Mouse (Mus musculus) ES-Bruce4 (cell line): ENCODE measurements around the gene Fv1. TPM values are rescaled to one million over a fixed set of nuclear protein-coding genes. Genes with fewer than 3 reads are reported as not detected.

ENCODE experiments used
- H3K27ac ChIP-seq: 2 replicates; pipeline ENCODE4 v1.5.1; 2012; ENCODE audit warnings: low read length, inconsistent platforms; ENCODE audit not compliant: insufficient read depth
- H3K27me3 ChIP-seq: 2 replicates; pipeline ENCODE4 v1.6.1; 2012; ENCODE audit warnings: mild to moderate bottlenecking, low read length, inconsistent platforms; ENCODE audit not compliant: control insufficient read depth, poor library complexity, insufficient read depth, severe bottlenecking
- H3K36me3 ChIP-seq: 2 replicates; pipeline ENCODE4 v1.6.1; 2012; ENCODE audit warnings: inconsistent platforms, mild to moderate bottlenecking, low read length, moderate library complexity; ENCODE audit not compliant: control insufficient read depth, poor library complexity, insufficient read depth, severe bottlenecking
- H3K4me1 ChIP-seq: one replicate; pipeline ENCODE4 v1.8.1; 2011; ENCODE audit warnings: low read length; ENCODE audit not compliant: control insufficient read depth, insufficient read depth
- H3K4me3 ChIP-seq: 2 replicates; pipeline ENCODE4 v1.5.1; 2011; ENCODE audit warnings: low read depth, mild to moderate bottlenecking, low read length
- H3K9ac ChIP-seq: 2 replicates; pipeline ENCODE4 v1.6.1; 2012; ENCODE audit warnings: low read depth, mild to moderate bottlenecking, inconsistent platforms; ENCODE audit not compliant: poor library complexity, severe bottlenecking
- H3K9me3 ChIP-seq: replicated peaks from 2 replicates; pipeline ENCODE4 v1.6.1; 2012; ENCODE audit warnings: mild to moderate bottlenecking, low read length, inconsistent platforms; ENCODE audit not compliant: control insufficient read depth, poor library complexity, insufficient read depth, severe bottlenecking
- CTCF ChIP-seq: IDR thresholded peaks from one replicate; pipeline ENCODE4 v1.8.1; 2011; ENCODE audit warnings: low read depth, low read length
- EP300 ChIP-seq: IDR thresholded peaks from 2 replicates; pipeline ENCODE4 v1.6.1; 2011; ENCODE audit warnings: low read depth, low read length; ENCODE audit not compliant: insufficient read depth
- POLR2A ChIP-seq: IDR thresholded peaks from one replicate; pipeline ENCODE4 v1.8.1; 2011; ENCODE audit warnings: low read length; ENCODE audit not compliant: insufficient read depth
- polyA plus RNA-seq: library from polyadenylated mRNA; stranded (reverse); fragments of >200 nt; gene quantifications from 2 replicates; pipeline ENCODE4 v1.2.4, GENCODE M21; 2011; ENCODE audit warnings: low read depth; ENCODE audit not compliant: missing spikeins, insufficient read depth, insufficient read length

Gene Fv1
- polyA plus RNA-seq, 1 experiment = 12.6 TPM

GRCm38 (mm10) chr4:147867563-147868449, 973 bp upstream of the Fv1 start:
- H3K9me3 ChIP-seq = no peaks in the 10 kb centered on the region
- H3K4me1 ChIP-seq = no peaks in the 10 kb centered on the region
- H3K36me3 ChIP-seq = peaks cover 21% of the 10 kb centered on the region

DNA sequence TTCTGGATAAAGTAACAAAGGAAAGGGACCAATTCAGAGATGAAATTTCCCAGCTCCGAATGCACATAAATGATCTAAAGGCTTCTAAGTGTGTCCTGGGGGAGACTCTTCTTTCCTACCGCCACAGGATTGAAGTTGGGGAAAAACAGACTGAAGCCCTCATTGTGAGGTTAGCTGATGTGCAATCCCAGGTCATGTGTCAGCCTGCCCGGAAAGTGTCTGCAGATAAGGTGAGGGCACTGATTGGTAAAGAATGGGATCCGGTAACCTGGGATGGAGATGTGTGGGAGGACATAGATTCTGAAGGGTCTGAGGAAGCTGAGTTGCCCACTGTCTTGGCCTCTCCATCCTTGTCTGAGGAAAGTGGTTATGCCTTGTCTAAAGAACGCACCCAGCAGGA, 459 bp downstream of the Fv1 start:
- Histone ChIP-seq H3K27me3 (no peaks in the 10 kb centered on the region), H3K9me3 (no peaks in the 10 kb centered on the region), H3K4me3 (peak overlapping the region; percentile 98), H3K9ac (peak overlapping the region; percentile 81), H3K27ac (peak overlapping the region; percentile 72; the same call in 1 of the 2 replicates), H3K4me1 (no peaks in the 10 kb centered on the region), H3K36me3 (peaks cover 10% of the 10 kb centered on the region)
- TF ChIP-seq EP300 (no peak), POLR2A (no peak), CTCF (no peak)

More at GRCm38 (mm10) chr4:147867563-147868449, 973 bp upstream of the Fv1 start:
- no peaks in the 10 kb centered on the region for H3K27me3 ChIP-seq
- TF ChIP-seq CTCF = no peak
- no peak for TF ChIP-seq EP300
- TF ChIP-seq POLR2A = peak; percentile 44
- H3K4me3 ChIP-seq = peak overlapping the region; percentile 76
- H3K27ac ChIP-seq = no peak overlapping the region
- peak overlapping the region; percentile 65 for H3K9ac ChIP-seq

DNA sequence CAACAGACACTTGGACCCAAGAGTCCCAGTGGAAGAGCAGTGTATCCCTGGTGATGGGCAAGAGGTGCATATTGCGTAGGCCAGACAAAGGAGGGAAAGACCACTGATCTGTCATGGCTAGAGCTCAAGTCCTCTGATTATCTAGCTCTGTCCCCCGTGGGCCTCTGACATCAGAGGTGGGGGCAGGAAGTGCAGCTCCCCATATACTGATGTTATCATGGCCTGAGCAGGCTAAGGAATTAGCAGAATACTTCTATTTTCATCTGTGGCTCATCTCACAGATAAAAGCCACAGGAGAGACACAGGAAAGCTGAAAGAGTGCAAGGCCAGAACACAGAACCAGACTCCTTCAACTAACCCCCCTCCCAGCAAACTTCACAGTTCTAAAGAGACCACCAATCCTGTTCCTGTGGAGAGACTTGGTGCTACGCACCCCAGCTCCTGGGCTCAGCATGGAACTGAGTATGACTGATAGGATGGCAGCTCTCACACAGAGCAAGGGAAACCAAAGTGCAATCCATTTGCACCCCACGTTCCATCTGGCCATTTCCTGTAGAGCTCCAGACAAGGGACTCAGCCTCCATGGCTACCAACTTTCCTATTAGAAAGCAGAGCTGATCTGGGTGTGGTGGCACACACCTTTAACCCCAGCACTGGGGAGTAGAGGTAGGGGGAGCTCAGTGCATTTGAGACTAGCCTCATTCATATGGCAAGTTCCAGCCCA, 7.2 kb downstream of the Fv1 start:
- TF ChIP-seq CTCF = no peak
- TF ChIP-seq POLR2A = no peak
- no peak for TF ChIP-seq EP300
- no peaks in the 10 kb centered on the region for H3K27me3 ChIP-seq

GRCm38 (mm10) chr4:147878537-147878936, 9.8 kb downstream of the Fv1 start:
- H3K9me3 ChIP-seq = no peaks in the 10 kb centered on the region
- no peak overlapping the region for H3K27ac ChIP-seq
- no peak for TF ChIP-seq CTCF
- no peak for TF ChIP-seq POLR2A
- TF ChIP-seq EP300 = no peak
- no peaks in the 10 kb centered on the region for H3K4me1 ChIP-seq
- peaks cover 8% of the 10 kb centered on the region; the same call in 1 of the 2 replicates for H3K36me3 ChIP-seq
- no peaks in the 10 kb centered on the region for H3K27me3 ChIP-seq
- no peak overlapping the region for H3K4me3 ChIP-seq
- H3K9ac ChIP-seq = no peak overlapping the region

More for the DNA sequence above, 7.2 kb downstream of the Fv1 start:
- Histone ChIP-seq H3K36me3 (peaks cover 8% of the 10 kb centered on the region; the same call in 1 of the 2 replicates), H3K9ac (no peak overlapping the region), H3K4me3 (no peak overlapping the region), H3K9me3 (no peaks in the 10 kb centered on the region), H3K4me1 (no peaks in the 10 kb centered on the region), H3K27ac (no peak overlapping the region)

DNA sequence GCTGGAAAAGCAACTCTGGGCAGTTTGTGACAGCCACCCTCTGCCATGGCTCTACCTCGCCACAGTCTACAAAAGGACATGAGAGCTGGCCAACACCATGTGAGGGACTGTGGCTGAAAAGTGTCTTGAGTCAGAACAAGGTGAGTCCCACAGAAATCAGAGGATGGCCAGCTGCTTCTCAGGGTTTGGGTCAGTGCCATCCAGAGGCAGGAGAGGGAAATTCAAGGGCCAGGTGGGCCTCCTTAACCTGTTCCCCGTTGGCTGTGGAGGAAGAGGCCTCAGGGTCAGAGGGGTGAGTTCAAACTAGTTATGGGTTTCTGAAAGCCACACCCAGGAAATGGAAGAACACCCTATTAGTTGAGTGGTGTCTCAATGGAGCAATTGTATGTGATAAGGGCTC, 10.7 kb downstream of the Fv1 start:
- Histone ChIP-seq H3K36me3 (peaks cover 8% of the 10 kb centered on the region; the same call in 1 of the 2 replicates), H3K4me1 (no peaks in the 10 kb centered on the region), H3K9ac (no peak overlapping the region), H3K27me3 (no peaks in the 10 kb centered on the region), H3K27ac (no peak overlapping the region), H3K4me3 (no peak overlapping the region), H3K9me3 (no peaks in the 10 kb centered on the region)
- TF ChIP-seq EP300 (no peak), CTCF (no peak), POLR2A (no peak)
